Mouse (Mus musculus): Measurements from ENCODE around the gene Prrc2a. TPM values are rescaled to one million over a fixed set of nuclear protein-coding genes. Genes with fewer than 3 reads are reported as not detected.
A peak's percentile ranks its signal among the peaks of the same experiment; 100 is the strongest.
"Not testable (repeated sequence)": the region's sequence is repeated elsewhere in the genome, so short reads cannot be mapped to it uniquely, and the experiment has no call there.

Prrc2a gene
- polyA plus RNA-seq, 1 experiment from 2014 or later, result 46.9 TPM

GRCm38 (mm10) chr17:35131500-35132173 lies 33.1 kb downstream of the Prrc2a start, which contains the start of gene Apom:
Gene Apom, minus strand, starts transcription at chr17:35132050.
- H3K36me3 ChIP-seq (replicated peaks), result peaks cover 23% of the 10 kb centered on the region
- H3K4me3 ChIP-seq (replicated peaks), result peak within 1 kb of the TSS; percentile 45
- H3K27ac ChIP-seq (replicated peaks), result peak within 1 kb of the TSS; percentile 60
- H3K9me3 ChIP-seq (replicated peaks), result no peaks in the 10 kb centered on the region
- H3K4me1 ChIP-seq (replicated peaks), result peaks cover 56% of the 10 kb centered on the region
- WGBS (ENCODE audit: insufficient replicate concordance), result 67% methylated on average over 15 of the region's 15 CpGs
- no peak for ATAC-seq (ENCODE audit: insufficient read depth)
- H3K4me2 ChIP-seq, result peak within 1 kb of the TSS; percentile 50
- H3K27me3 ChIP-seq, result no peaks in the 10 kb centered on the region
- peak within 1 kb of the TSS; percentile 32; the same call in 1 of the 2 replicates for H3K9ac ChIP-seq

- Histone ChIP-seq H3K4me3 (replicated peaks) (peak overlapping the region; percentile 45), H3K27ac (replicated peaks) (peak overlapping the region; percentile 60)
These were observed 33.7 kb downstream of the Prrc2a start for GRCm38 (mm10) chr17:35131038-35131437.

GRCm38 (mm10) chr17:35128996-35129395 lies 35.7 kb downstream of the Prrc2a start:
- 63% methylated on average over 11 of the region's 11 CpGs for WGBS (ENCODE audit: insufficient replicate concordance)
- no peak overlapping the region for H3K4me2 ChIP-seq
- H3K27me3 ChIP-seq, result no peaks in the 10 kb centered on the region
- no peak for ATAC-seq (ENCODE audit: insufficient read depth)
- H3K9me3 ChIP-seq (replicated peaks), result no peaks in the 10 kb centered on the region
- no peak overlapping the region for H3K27ac ChIP-seq (replicated peaks)
- H3K4me1 ChIP-seq (replicated peaks), result peaks cover 68% of the 10 kb centered on the region
- no peak overlapping the region for H3K4me3 ChIP-seq (replicated peaks)
- H3K9ac ChIP-seq, result no peak overlapping the region
- peaks cover 35% of the 10 kb centered on the region for H3K36me3 ChIP-seq (replicated peaks)

More at GRCm38 (mm10) chr17:35131038-35131437, 33.7 kb downstream of the Prrc2a start:
- H3K4me2 ChIP-seq, result peak overlapping the region; percentile 50
- no peak for ATAC-seq (ENCODE audit: insufficient read depth)
- peaks cover 23% of the 10 kb centered on the region for H3K36me3 ChIP-seq (replicated peaks)
- no peaks in the 10 kb centered on the region for H3K9me3 ChIP-seq (replicated peaks)
- 65% methylated on average over 8 of the region's 8 CpGs for WGBS (ENCODE audit: insufficient replicate concordance)
- H3K4me1 ChIP-seq (replicated peaks), result peaks cover 56% of the 10 kb centered on the region
- peak overlapping the region; percentile 32; the same call in 1 of the 2 replicates for H3K9ac ChIP-seq
- H3K27me3 ChIP-seq, result no peaks in the 10 kb centered on the region

GRCm38 (mm10) chr17:35127017-35127416 lies 37.7 kb downstream of the Prrc2a start:
- no peak for ATAC-seq (ENCODE audit: insufficient read depth)
- peaks cover 43% of the 10 kb centered on the region for H3K36me3 ChIP-seq (replicated peaks)

GRCm38 (mm10) chr17:35126206-35126611 lies 38.5 kb downstream of the Prrc2a start, which contains the start of gene D17H6S53E:
Gene D17H6S53E, plus strand, starts transcription at chr17:35126373.
- peak within 1 kb of the TSS; percentile 70 for H3K4me3 ChIP-seq (replicated peaks)
- under 1% methylated on average over 36 of the region's 36 CpGs for WGBS (ENCODE audit: insufficient replicate concordance)
- no peaks in the 10 kb centered on the region for H3K9me3 ChIP-seq (replicated peaks)
- ATAC-seq (ENCODE audit: insufficient read depth), result peak; percentile 72
- H3K27me3 ChIP-seq, result no peaks in the 10 kb centered on the region
- H3K4me1 ChIP-seq (replicated peaks), result peaks cover 74% of the 10 kb centered on the region
- H3K4me2 ChIP-seq, result peak within 1 kb of the TSS; percentile 90
- H3K36me3 ChIP-seq (replicated peaks), result peaks cover 43% of the 10 kb centered on the region
- H3K27ac ChIP-seq (replicated peaks), result peak within 1 kb of the TSS; percentile 91
- peak within 1 kb of the TSS; percentile 85 for H3K9ac ChIP-seq

More at GRCm38 (mm10) chr17:35127017-35127416, 37.7 kb downstream of the Prrc2a start:
- 40% methylated on average over 13 of the region's 13 CpGs for WGBS (ENCODE audit: insufficient replicate concordance)
- no peaks in the 10 kb centered on the region for H3K27me3 ChIP-seq
- H3K27ac ChIP-seq (replicated peaks), result peak overlapping the region; percentile 91
- peak overlapping the region; percentile 70 for H3K4me3 ChIP-seq (replicated peaks)
- H3K9me3 ChIP-seq (replicated peaks), result no peaks in the 10 kb centered on the region
- peak overlapping the region; percentile 90 for H3K4me2 ChIP-seq
- H3K4me1 ChIP-seq (replicated peaks), result peaks cover 72% of the 10 kb centered on the region
- H3K9ac ChIP-seq, result peak overlapping the region; percentile 85

- Histone ChIP-seq H3K4me1 (replicated peaks) (peaks cover 70% of the 10 kb centered on the region), H3K9ac (peak overlapping the region; percentile 85), H3K9me3 (replicated peaks) (no peaks in the 10 kb centered on the region), H3K27me3 (no peaks in the 10 kb centered on the region), H3K27ac (replicated peaks) (peak overlapping the region; percentile 91), H3K4me3 (replicated peaks) (peak overlapping the region; percentile 70), H3K36me3 (replicated peaks) (peaks cover 42% of the 10 kb centered on the region), H3K4me2 (peak overlapping the region; percentile 90)
- 39% methylated on average over 6 of the region's 6 CpGs for WGBS (ENCODE audit: insufficient replicate concordance)
- ATAC-seq (ENCODE audit: insufficient read depth), result no peak
These were observed 39.1 kb downstream of the Prrc2a start for GRCm38 (mm10) chr17:35125578-35125977.

- Histone ChIP-seq H3K4me3 (replicated peaks) (peak overlapping the region; percentile 70; the same call in 1 of the 2 replicates), H3K36me3 (replicated peaks) (peaks cover 38% of the 10 kb centered on the region), H3K27me3 (no peaks in the 10 kb centered on the region), H3K4me1 (replicated peaks) (peaks cover 70% of the 10 kb centered on the region), H3K4me2 (peak overlapping the region; percentile 90), H3K9ac (no peak overlapping the region), H3K27ac (replicated peaks) (peak overlapping the region; percentile 91), H3K9me3 (replicated peaks) (no peaks in the 10 kb centered on the region)
- WGBS (ENCODE audit: insufficient replicate concordance), result 94% methylated on average over 1 of the region's 1 CpGs
- ATAC-seq (ENCODE audit: insufficient read depth), result no peak
These were observed 39.6 kb downstream of the Prrc2a start for GRCm38 (mm10) chr17:35125081-35125480.

GRCm38 (mm10) chr17:35124261-35124896 lies 40.3 kb downstream of the Prrc2a start:
- not testable (repeated sequence) for H3K4me2 ChIP-seq; H3K9me3 ChIP-seq (replicated peaks); ATAC-seq (ENCODE audit: insufficient read depth); H3K27me3 ChIP-seq; H3K27ac ChIP-seq (replicated peaks); H3K9ac ChIP-seq; H3K4me3 ChIP-seq (replicated peaks)
- Histone ChIP-seq H3K4me1 (replicated peaks) (peaks cover 70% of the 10 kb centered on the region), H3K36me3 (replicated peaks) (peaks cover 37% of the 10 kb centered on the region)
- WGBS (ENCODE audit: insufficient replicate concordance), result 83% methylated on average over 12 of the region's 12 CpGs

- Histone ChIP-seq H3K4me1 (replicated peaks) (peaks cover 62% of the 10 kb centered on the region), H3K36me3 (replicated peaks) (peaks cover 37% of the 10 kb centered on the region)
- H3K9ac ChIP-seq; H3K4me2 ChIP-seq; ATAC-seq (ENCODE audit: insufficient read depth); H3K9me3 ChIP-seq (replicated peaks); H3K27me3 ChIP-seq; H3K27ac ChIP-seq (replicated peaks); H3K4me3 ChIP-seq (replicated peaks): not testable (repeated sequence)
- WGBS (ENCODE audit: insufficient replicate concordance), result 86% methylated on average over 9 of the region's 9 CpGs
These were observed 41.4 kb downstream of the Prrc2a start for GRCm38 (mm10) chr17:35123287-35123686.

GRCm38 (mm10) chr17:35121871-35122303 lies 42.8 kb downstream of the Prrc2a start, which contains the start of gene Csnk2b:
Gene Csnk2b, minus strand, starts transcription at chr17:35122053.
- peaks cover 50% of the 10 kb centered on the region for H3K4me1 ChIP-seq (replicated peaks)
- no peaks in the 10 kb centered on the region for H3K9me3 ChIP-seq (replicated peaks)
- WGBS (ENCODE audit: insufficient replicate concordance), result under 1% methylated on average over 19 of the region's 19 CpGs
- peak within 1 kb of the TSS; percentile 94 for H3K9ac ChIP-seq
- H3K4me3 ChIP-seq (replicated peaks), result peak within 1 kb of the TSS; percentile 88
- peak within 1 kb of the TSS; percentile 92 for H3K27ac ChIP-seq (replicated peaks)
- no peak for ATAC-seq (ENCODE audit: insufficient read depth)
- H3K36me3 ChIP-seq (replicated peaks), result peaks cover 49% of the 10 kb centered on the region
- no peaks in the 10 kb centered on the region for H3K27me3 ChIP-seq
- peak within 1 kb of the TSS; percentile 95 for H3K4me2 ChIP-seq

Measured in liver, embryonic 15.5 days (tissue).